Mouse (Mus musculus) C2C12 (cell line): Measurements from ENCODE around the gene Fth1.

ENCODE experiments used
- CEBPB ChIP-seq: IDR thresholded peaks from one replicate; pipeline ENCODE4 v1.6.1; 2011; ENCODE audit warnings: low read depth, mild to moderate bottlenecking, control low read depth, moderate library complexity
- CTCF ChIP-seq: IDR thresholded peaks from one replicate; pipeline ENCODE4 v1.5.1; 2011; ENCODE audit not compliant: control insufficient read depth, insufficient read depth, insufficient read length
- FOSL1 ChIP-seq: IDR thresholded peaks from one replicate; pipeline ENCODE4 v1.8.0; 2011; ENCODE audit warnings: mild to moderate bottlenecking, low read length; ENCODE audit not compliant: poor library complexity, insufficient read depth, severe bottlenecking
- MAX ChIP-seq: IDR thresholded peaks from one replicate; pipeline ENCODE4 v1.6.1; 2011; ENCODE audit warnings: mild to moderate bottlenecking, control low read depth
- MYOD1 ChIP-seq: IDR thresholded peaks from one replicate; pipeline ENCODE4 v1.6.1; 2011; ENCODE audit warnings: low read depth; ENCODE audit not compliant: control insufficient read depth, insufficient read length
- MYOG ChIP-seq: IDR thresholded peaks from one replicate; pipeline ENCODE4 v1.6.1; 2011; ENCODE audit not compliant: control insufficient read depth, insufficient read length; ENCODE audit errors: extremely low read depth
- USF1 ChIP-seq: IDR thresholded peaks from one replicate; pipeline ENCODE4 v1.6.1; 2011; ENCODE audit warnings: low read depth, mild to moderate bottlenecking, control low read depth, moderate library complexity

GRCm38 (mm10) chr19:10025169-10025875 lies 44.9 kb downstream of the Fth1 start:
- TF ChIP-seq CTCF, result no peak
- no peak for TF ChIP-seq CEBPB
- no peak for TF ChIP-seq USF1
- TF ChIP-seq MAX, result no peak
- no peak for TF ChIP-seq MYOG
- no peak for TF ChIP-seq FOSL1
- no peak for TF ChIP-seq MYOD1
